Mouse (Mus musculus) bone marrow macrophage, adult 2 months (primary cell): ENCODE measurements around the gene Ppme1. TPM values are rescaled to one million over a fixed set of nuclear protein-coding genes. Genes with fewer than 3 reads are reported as not detected.

Source experiments
- H3K27ac ChIP-seq: 2 replicates; pipeline ENCODE4 v1.5.1; 2012; ENCODE audit warnings: low read depth, low read length; ENCODE audit not compliant: insufficient read depth
- H3K4me1 ChIP-seq: 2 replicates; pipeline ENCODE4 v1.6.1; 2012; ENCODE audit warnings: low read length; ENCODE audit not compliant: control insufficient read depth, insufficient read depth
- H3K4me3 ChIP-seq: 2 replicates; pipeline ENCODE4 v1.5.1; 2012; ENCODE audit warnings: mild to moderate bottlenecking, low read length, moderate library complexity; ENCODE audit not compliant: insufficient read depth
- CTCF ChIP-seq: IDR thresholded peaks from 2 replicates; pipeline ENCODE4 v1.5.1; 2012; ENCODE audit warnings: low read depth, mild to moderate bottlenecking, low read length, moderate library complexity
- POLR2A ChIP-seq: IDR thresholded peaks from 2 replicates; pipeline ENCODE4 v1.6.1; 2012; ENCODE audit warnings: mild to moderate bottlenecking, low read depth, low read length, borderline replicate concordance
- polyA plus RNA-seq: library from polyadenylated mRNA; stranded (reverse); fragments of >200 nt; gene quantifications from 2 replicates; pipeline ENCODE4 v1.2.4, GENCODE M21; 2012; ENCODE audit not compliant: missing spikeins, insufficient read depth, insufficient read length

Gene Ppme1
- polyA plus RNA-seq, 1 experiment = 23.6 TPM

DNA sequence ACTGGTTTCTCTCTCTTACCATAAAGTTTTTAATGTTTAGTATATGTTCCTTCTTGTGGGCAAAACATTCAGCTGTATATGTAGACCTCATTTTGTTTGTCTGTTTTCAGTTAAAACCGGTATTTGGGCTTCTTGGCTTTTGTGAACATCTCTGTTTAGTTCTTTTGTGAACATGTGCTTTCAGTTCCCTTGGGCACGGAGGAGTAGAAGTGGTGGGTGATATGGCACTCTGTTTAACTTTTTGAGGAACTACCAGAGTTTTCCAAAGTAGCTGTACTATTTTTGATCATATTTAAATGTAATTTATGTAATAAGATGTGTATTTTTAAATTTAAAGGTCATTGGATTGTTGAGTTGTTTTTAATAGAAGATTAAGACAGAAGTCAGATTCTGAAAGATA is 11.1 kb upstream of the Ppme1 start:
- Histone ChIP-seq H3K27ac (no peak overlapping the region), H3K4me1 (peaks cover 9% of the 10 kb centered on the region), H3K4me3 (no peak overlapping the region)
- TF ChIP-seq POLR2A = no peak
- TF ChIP-seq CTCF = no peak

DNA sequence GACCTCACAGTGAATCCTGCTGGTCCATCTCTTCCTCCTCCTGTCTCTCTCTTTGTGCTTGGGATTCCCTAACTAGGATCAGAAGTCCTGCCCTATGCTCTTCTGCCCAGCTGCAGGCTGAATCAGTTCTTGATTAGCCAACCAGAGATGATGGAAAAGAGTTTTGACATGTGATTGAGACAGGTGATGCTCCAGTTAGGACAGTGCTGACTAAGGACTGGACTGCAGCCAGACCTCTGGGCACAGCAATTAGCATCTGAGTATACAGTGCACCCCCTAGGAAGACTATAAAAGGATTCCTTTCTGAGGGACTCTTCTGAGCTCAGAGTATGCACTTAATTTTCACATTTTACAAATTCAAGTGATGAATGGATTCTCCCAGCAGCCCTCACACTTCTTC is 9.1 kb upstream of the Ppme1 start:
- TF ChIP-seq POLR2A (no peak), CTCF (no peak)
- H3K27ac ChIP-seq = no peak overlapping the region
- no peak overlapping the region for H3K4me3 ChIP-seq
- H3K4me1 ChIP-seq = peaks cover 9% of the 10 kb centered on the region

- Histone ChIP-seq H3K4me3 (no peak overlapping the region), H3K4me1 (0 out of 2 replicates have a peak, but pooled peaks cover 2% of the 10 kb centered on the region), H3K27ac (no peak overlapping the region)
- no peak for TF ChIP-seq POLR2A
- TF ChIP-seq CTCF = no peak
Observed at GRCm38 (mm10) chr7:100378257-100378656, 6.2 kb upstream of the Ppme1 start.

DNA sequence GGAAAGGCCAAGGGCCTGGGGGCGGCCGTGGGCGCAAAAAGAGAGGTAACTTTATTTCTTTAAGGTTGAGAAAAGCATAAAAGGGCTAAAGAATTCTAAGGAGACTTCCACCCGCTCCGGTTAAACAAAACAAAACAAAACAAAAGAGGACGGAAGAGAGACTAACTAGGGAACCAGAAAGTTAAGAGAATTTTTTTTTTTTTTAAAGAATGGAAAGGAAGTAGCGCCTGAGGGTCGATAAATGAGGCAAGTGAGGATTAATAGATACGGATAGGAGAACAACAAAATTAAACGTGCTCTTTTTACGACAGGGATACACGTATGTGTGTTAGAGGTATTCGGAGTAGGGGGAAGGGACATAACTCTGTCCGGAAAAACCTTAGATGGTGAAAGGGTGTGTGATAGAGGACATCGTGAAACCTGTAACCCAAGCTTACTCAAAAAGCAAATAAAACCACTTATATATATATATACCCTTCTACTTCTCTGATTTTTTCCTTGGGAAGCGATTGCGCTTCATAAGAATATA is 409 bp upstream of the Ppme1 start:
- Histone ChIP-seq H3K4me1 (peaks cover 6% of the 10 kb centered on the region; the same call in 1 of the 2 replicates), H3K4me3 (peak overlapping the region; percentile 79), H3K27ac (peak overlapping the region; percentile 45)
- TF ChIP-seq CTCF (no peak), POLR2A (no peak)

- H3K27ac ChIP-seq = no peak overlapping the region
- TF ChIP-seq CTCF = no peak
- TF ChIP-seq POLR2A = no peak
- no peak overlapping the region for H3K4me3 ChIP-seq
- H3K4me1 ChIP-seq = peaks cover 7% of the 10 kb centered on the region
Observed at GRCm38 (mm10) chr7:100364888-100365287, 7.2 kb downstream of the Ppme1 start.

- H3K4me1 ChIP-seq = peaks cover 3% of the 10 kb centered on the region
- no peak for TF ChIP-seq CTCF
- TF ChIP-seq POLR2A = no peak
- no peak overlapping the region for H3K4me3 ChIP-seq
- H3K27ac ChIP-seq = no peak overlapping the region
Observed at GRCm38 (mm10) chr7:100363162-100363561, 8.9 kb downstream of the Ppme1 start.

- no peaks in the 10 kb centered on the region for H3K4me1 ChIP-seq
- H3K4me3 ChIP-seq = no peak overlapping the region
- TF ChIP-seq POLR2A (no peak), CTCF (no peak)
- no peak overlapping the region for H3K27ac ChIP-seq
Observed at GRCm38 (mm10) chr7:100357856-100358255, 14.3 kb downstream of the Ppme1 start.

GRCm38 (mm10) chr7:100356768-100357167 is 15.3 kb downstream of the Ppme1 start:
- TF ChIP-seq CTCF = no peak
- no peak for TF ChIP-seq POLR2A
- Histone ChIP-seq H3K27ac (no peak overlapping the region), H3K4me1 (no peaks in the 10 kb centered on the region), H3K4me3 (no peak overlapping the region)

DNA sequence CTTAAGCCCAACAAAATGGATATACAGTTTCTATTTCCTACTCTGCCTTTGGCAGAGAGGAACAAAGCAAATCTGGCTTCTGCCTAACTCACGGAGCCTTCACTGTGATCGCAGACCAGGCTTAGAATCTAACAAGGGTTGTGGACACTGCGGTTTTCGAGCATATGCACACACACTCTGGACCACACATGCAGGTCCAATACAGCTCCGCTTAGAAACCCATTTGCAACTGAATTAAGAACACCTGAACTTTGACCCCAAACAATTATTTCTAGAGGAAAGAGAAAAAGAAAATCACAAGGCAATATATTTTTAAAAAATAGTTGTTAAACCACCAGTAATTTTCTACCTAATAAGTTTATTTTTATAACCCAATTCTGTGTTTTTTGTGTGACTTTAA is 15.8 kb downstream of the Ppme1 start:
- TF ChIP-seq CTCF (no peak), POLR2A (no peak)
- no peak overlapping the region for H3K4me3 ChIP-seq
- H3K27ac ChIP-seq = no peak overlapping the region

GRCm38 (mm10) chr7:100354984-100355383 is 17.1 kb downstream of the Ppme1 start:
- no peaks in the 10 kb centered on the region for H3K4me1 ChIP-seq
- H3K27ac ChIP-seq = no peak overlapping the region
- TF ChIP-seq CTCF (no peak), POLR2A (no peak)
- no peak overlapping the region for H3K4me3 ChIP-seq

More for the DNA sequence above, 15.8 kb downstream of the Ppme1 start:
- H3K4me1 ChIP-seq = no peaks in the 10 kb centered on the region

GRCm38 (mm10) chr7:100335921-100336320 is 36.2 kb downstream of the Ppme1 start:
- H3K27ac ChIP-seq = no peak overlapping the region
- peaks cover 5% of the 10 kb centered on the region for H3K4me1 ChIP-seq
- no peak overlapping the region for H3K4me3 ChIP-seq
- TF ChIP-seq POLR2A (no peak), CTCF (no peak)
